Mouse (Mus musculus): ENCODE measurements at regions not wholly inside any gene's neighbourhood (a gene's known extent, or its start where the extent isn't known, plus 50 kb on each side); places are given as distances from the start of the nearest gene placed in this dataset.

GRCm38 (mm10) chr8:54330106-54330505 lies 199.3 kb upstream of the Asb5 start:
- Histone ChIP-seq H3K36me3 (ENCODE audit: control insufficient read depth, insufficient read depth) (no peaks in the 10 kb centered on the region), H3K4me2 (replicated peaks; ENCODE audit: low read depth) (no peak overlapping the region), H3K27me3 (replicated peaks; ENCODE audit: control insufficient read depth, insufficient read depth, low read length) (no peaks in the 10 kb centered on the region), H3K4me3 (ENCODE audit: low read depth, low read length) (no peak overlapping the region), H3K9me3 (ENCODE audit: control insufficient read depth) (no peaks in the 10 kb centered on the region), H3K4me1 (replicated peaks; ENCODE audit: control insufficient read depth, insufficient read depth, low read length) (no peaks in the 10 kb centered on the region), H3K27ac (ENCODE audit: low read depth, low read length) (no peak overlapping the region), H3K9ac (ENCODE audit: low read depth, low read length) (no peak overlapping the region)
- no peak for TF ChIP-seq CTCF (IDR thresholded peaks at IDR 0.05; ENCODE audit: low read depth)
- 71% methylated on average over 1 of the region's 1 CpGs for WGBS
- no peak for ATAC-seq

- Histone ChIP-seq H3K27me3 (replicated peaks; ENCODE audit: control insufficient read depth, insufficient read depth, low read length) (no peaks in the 10 kb centered on the region), H3K9ac (ENCODE audit: low read depth, low read length) (no peak overlapping the region), H3K4me1 (replicated peaks; ENCODE audit: control insufficient read depth, insufficient read depth, low read length) (no peaks in the 10 kb centered on the region), H3K4me2 (replicated peaks; ENCODE audit: low read depth) (no peak overlapping the region), H3K9me3 (ENCODE audit: control insufficient read depth) (no peaks in the 10 kb centered on the region), H3K4me3 (ENCODE audit: low read depth, low read length) (no peak overlapping the region), H3K27ac (ENCODE audit: low read depth, low read length) (no peak overlapping the region), H3K36me3 (ENCODE audit: control insufficient read depth, insufficient read depth) (no peaks in the 10 kb centered on the region)
- WGBS = 37% methylated on average over 1 of the region's 1 CpGs
- TF ChIP-seq CTCF (IDR thresholded peaks at IDR 0.05; ENCODE audit: low read depth) = peak; percentile 49
- no peak for ATAC-seq
Observed at GRCm38 (mm10) chr8:54331883-54332282, 197.5 kb upstream of the Asb5 start.

- Histone ChIP-seq H3K4me3 (ENCODE audit: low read depth, low read length) (no peak overlapping the region), H3K9ac (ENCODE audit: low read depth, low read length) (no peak overlapping the region), H3K27ac (ENCODE audit: low read depth, low read length) (no peak overlapping the region), H3K36me3 (ENCODE audit: control insufficient read depth, insufficient read depth) (no peaks in the 10 kb centered on the region), H3K4me2 (replicated peaks; ENCODE audit: low read depth) (no peak overlapping the region), H3K9me3 (ENCODE audit: control insufficient read depth) (no peaks in the 10 kb centered on the region), H3K4me1 (replicated peaks; ENCODE audit: control insufficient read depth, insufficient read depth, low read length) (no peaks in the 10 kb centered on the region), H3K27me3 (replicated peaks; ENCODE audit: control insufficient read depth, insufficient read depth, low read length) (no peaks in the 10 kb centered on the region)
- 86% methylated on average over 6 of the region's 6 CpGs for WGBS
- ATAC-seq = no peak
- no peak for TF ChIP-seq CTCF (IDR thresholded peaks at IDR 0.05; ENCODE audit: low read depth)
Observed at GRCm38 (mm10) chr8:54351123-54351522, 178.3 kb upstream of the Asb5 start.

GRCm38 (mm10) chr8:54361716-54362115 lies 167.7 kb upstream of the Asb5 start:
- Histone ChIP-seq H3K4me2 (replicated peaks; ENCODE audit: low read depth) (no peak overlapping the region), H3K4me1 (replicated peaks; ENCODE audit: control insufficient read depth, insufficient read depth, low read length) (no peaks in the 10 kb centered on the region), H3K4me3 (ENCODE audit: low read depth, low read length) (no peak overlapping the region), H3K27ac (ENCODE audit: low read depth, low read length) (no peak overlapping the region), H3K9ac (ENCODE audit: low read depth, low read length) (no peak overlapping the region), H3K27me3 (replicated peaks; ENCODE audit: control insufficient read depth, insufficient read depth, low read length) (no peaks in the 10 kb centered on the region), H3K36me3 (ENCODE audit: control insufficient read depth, insufficient read depth) (no peaks in the 10 kb centered on the region), H3K9me3 (ENCODE audit: control insufficient read depth) (no peaks in the 10 kb centered on the region)
- ATAC-seq = no peak
- TF ChIP-seq CTCF (IDR thresholded peaks at IDR 0.05; ENCODE audit: low read depth) = no peak
- WGBS = 27% methylated on average over 3 of the region's 3 CpGs

- H3K4me1 ChIP-seq (replicated peaks; ENCODE audit: control insufficient read depth, insufficient read depth, low read length) = no peaks in the 10 kb centered on the region
- no peaks in the 10 kb centered on the region for H3K36me3 ChIP-seq (ENCODE audit: control insufficient read depth, insufficient read depth)
- TF ChIP-seq CTCF (IDR thresholded peaks at IDR 0.05; ENCODE audit: low read depth) = no peak
- H3K27me3 ChIP-seq (replicated peaks; ENCODE audit: control insufficient read depth, insufficient read depth, low read length) = no peaks in the 10 kb centered on the region
- no peak overlapping the region for H3K9ac ChIP-seq (ENCODE audit: low read depth, low read length)
- H3K27ac ChIP-seq (ENCODE audit: low read depth, low read length) = no peak overlapping the region
- no peak overlapping the region for H3K4me2 ChIP-seq (replicated peaks; ENCODE audit: low read depth)
- no peak overlapping the region for H3K4me3 ChIP-seq (ENCODE audit: low read depth, low read length)
- 80% methylated on average over 4 of the region's 4 CpGs for WGBS
- ATAC-seq = no peak
- H3K9me3 ChIP-seq (ENCODE audit: control insufficient read depth) = no peaks in the 10 kb centered on the region
Observed at GRCm38 (mm10) chr8:54370501-54370900, 158.9 kb upstream of the Asb5 start.

GRCm38 (mm10) chr8:54371073-54371472 lies 158.3 kb upstream of the Asb5 start:
- no peaks in the 10 kb centered on the region for H3K27me3 ChIP-seq (replicated peaks; ENCODE audit: control insufficient read depth, insufficient read depth, low read length)
- no peaks in the 10 kb centered on the region for H3K9me3 ChIP-seq (ENCODE audit: control insufficient read depth)
- WGBS = 29% methylated on average over 2 of the region's 2 CpGs
- no peak for TF ChIP-seq CTCF (IDR thresholded peaks at IDR 0.05; ENCODE audit: low read depth)
- no peaks in the 10 kb centered on the region for H3K36me3 ChIP-seq (ENCODE audit: control insufficient read depth, insufficient read depth)
- no peak for ATAC-seq
- no peak overlapping the region for H3K27ac ChIP-seq (ENCODE audit: low read depth, low read length)
- no peak overlapping the region for H3K4me2 ChIP-seq (replicated peaks; ENCODE audit: low read depth)
- no peaks in the 10 kb centered on the region for H3K4me1 ChIP-seq (replicated peaks; ENCODE audit: control insufficient read depth, insufficient read depth, low read length)
- H3K9ac ChIP-seq (ENCODE audit: low read depth, low read length) = no peak overlapping the region
- no peak overlapping the region for H3K4me3 ChIP-seq (ENCODE audit: low read depth, low read length)

- no peaks in the 10 kb centered on the region for H3K27me3 ChIP-seq (replicated peaks; ENCODE audit: control insufficient read depth, insufficient read depth, low read length)
- no peak overlapping the region for H3K4me3 ChIP-seq (ENCODE audit: low read depth, low read length)
- H3K9ac ChIP-seq (ENCODE audit: low read depth, low read length) = no peak overlapping the region
- no peak overlapping the region for H3K27ac ChIP-seq (ENCODE audit: low read depth, low read length)
- WGBS = 89% methylated on average over 1 of the region's 1 CpGs
- no peaks in the 10 kb centered on the region for H3K4me1 ChIP-seq (replicated peaks; ENCODE audit: control insufficient read depth, insufficient read depth, low read length)
- TF ChIP-seq CTCF (IDR thresholded peaks at IDR 0.05; ENCODE audit: low read depth) = no peak
- ATAC-seq = no peak
- no peaks in the 10 kb centered on the region for H3K36me3 ChIP-seq (ENCODE audit: control insufficient read depth, insufficient read depth)
- H3K4me2 ChIP-seq (replicated peaks; ENCODE audit: low read depth) = no peak overlapping the region
- no peaks in the 10 kb centered on the region for H3K9me3 ChIP-seq (ENCODE audit: control insufficient read depth)
Observed at GRCm38 (mm10) chr8:54372921-54373320, 156.5 kb upstream of the Asb5 start.

Data from intestine, postnatal 0 days (tissue).